Mouse (Mus musculus) G1E (cell line): ENCODE measurements at regions not wholly inside any gene's neighbourhood (a gene's known extent, or its start where the extent isn't known, plus 50 kb on each side); places are given as distances from the start of the nearest gene placed in this dataset.

Source experiments
- CTCF ChIP-seq: IDR thresholded peaks from 2 replicates; pipeline ENCODE4 v1.5.1; 2012; ENCODE audit warnings: low read depth, low read length, inconsistent platforms, mixed read lengths
- GATA1 ChIP-seq: IDR thresholded peaks from 2 replicates; pipeline ENCODE4 v1.6.1; 2012; ENCODE audit warnings: borderline replicate concordance, low read length, inconsistent platforms, mixed read lengths
- POLR2AphosphoS5 ChIP-seq: IDR thresholded peaks from 2 replicates; pipeline ENCODE4 v1.6.1; 2012; ENCODE audit warnings: low read depth, low read length, inconsistent platforms; ENCODE audit not compliant: insufficient replicate concordance
- TAL1 ChIP-seq: conservative IDR thresholded peaks from 2 replicates; pipeline ENCODE4 v1.6.1; 2012; ENCODE audit warnings: low read depth, low read length, inconsistent platforms, mixed read lengths

- TF ChIP-seq TAL1 (no peak), CTCF (no peak), GATA1 (no peak), POLR2AphosphoS5 (no peak)
These were observed 427.0 kb downstream of the Med13l start for GRCm38 (mm10) chr5:118987376-118988000.
